Mouse (Mus musculus) thymus, adult 2 months (tissue): ENCODE measurements around the gene Ssh2.

Source experiments
- CTCF ChIP-seq: fragments of 200-500 bp; IDR thresholded peaks from 2 replicates; pipeline ENCODE4 v1.5.1; 2012; ENCODE audit warnings: mild to moderate bottlenecking, control low read depth, low read length, moderate library complexity, borderline replicate concordance; ENCODE audit not compliant: control insufficient read depth, poor library complexity, insufficient read depth; ENCODE audit errors: extremely low read depth
- POLR2A ChIP-seq: fragments of 200-500 bp; IDR thresholded peaks from 2 replicates; pipeline ENCODE4 v1.6.1; 2012; ENCODE audit warnings: mild to moderate bottlenecking, low read length, control low read depth, moderate library complexity; ENCODE audit not compliant: control insufficient read depth, poor library complexity, insufficient read depth; ENCODE audit errors: extremely low read depth

DNA sequence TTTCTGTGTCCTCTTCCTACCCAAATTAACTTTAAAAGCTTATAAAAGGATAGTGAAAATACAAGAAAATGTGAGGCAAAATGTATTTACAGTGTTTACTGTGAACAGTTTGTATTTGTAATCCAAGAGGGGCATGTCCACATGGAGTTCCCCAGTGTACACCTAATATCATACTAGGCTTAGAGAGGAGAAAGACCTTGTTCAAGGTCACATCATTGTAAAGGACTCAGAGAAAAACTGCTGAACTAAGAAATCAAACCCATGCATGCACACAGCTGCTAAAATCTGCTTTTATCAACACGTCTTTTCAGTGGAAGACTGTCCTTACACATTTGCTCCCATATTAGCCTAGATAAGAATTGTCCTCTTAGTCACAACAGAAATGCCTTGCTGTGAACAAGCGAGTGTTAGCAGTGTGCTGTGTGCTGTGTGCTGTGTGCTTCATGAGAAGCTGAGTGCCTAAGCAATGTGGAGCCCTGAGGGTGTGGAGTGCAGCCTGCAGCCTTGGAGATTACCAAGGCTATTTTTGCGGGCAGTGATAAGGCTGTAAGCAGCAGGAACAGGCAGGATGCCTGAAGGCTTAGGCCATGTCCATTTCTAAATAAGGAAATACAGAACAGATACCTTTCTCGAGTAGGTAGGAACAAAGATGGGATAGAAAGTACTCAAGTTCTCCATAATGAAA is 207.2 kb downstream of the Ssh2 start:
- TF ChIP-seq CTCF (no peak), POLR2A (no peak)
